23 mouse cellular contexts compared by ENCODE assay signal in genomic region chr13:99517836-99518235, GRCm38 (mm10). TPM values are rescaled to one million over a fixed set of nuclear protein-coding genes. Genes with fewer than 3 reads are reported as not detected.
DNase-seq lines count a peak whose midpoint lies in the region; ATAC-seq and TF ChIP-seq lines count a peak whose summit lies in the region.
"Had no signal": no experiment of that assay in that cellular context is flagged by ENCODE, and none has a peak within 500 bp of the region (broad histone marks: within the 10 kb centered on the region; RNA-seq: fewer than 3 reads in every experiment).

No protein-coding gene starts in this region.

- H3K9me3 ChIP-seq in hindbrain, postnatal 0 days (ENCODE audit: low read length): no peaks in the 10 kb centered on the region
- no peaks in the 10 kb centered on the region for H3K9me3 ChIP-seq in hindbrain, embryonic 10.5 days
- H3K9me3 ChIP-seq in midbrain, embryonic 11.5 days (ENCODE audit: control insufficient read depth, low read length): no peaks in the 10 kb centered on the region
- H3K9me3 ChIP-seq in midbrain, embryonic 15.5 days: no peaks in the 10 kb centered on the region

- WGBS in hindbrain, postnatal 0 days: 94% methylated on average over 5 of the region's 5 CpGs
- 94% methylated on average over 5 of the region's 5 CpGs for WGBS in hindbrain, embryonic 10.5 days
- WGBS in midbrain, embryonic 11.5 days: 92% methylated on average over 5 of the region's 5 CpGs
- WGBS in midbrain, embryonic 15.5 days: 94% methylated on average over 5 of the region's 5 CpGs

- H3K4me3 ChIP-seq in hindbrain, postnatal 0 days (ENCODE audit: low read length): no peak overlapping the region
- no peak overlapping the region for H3K4me3 ChIP-seq in hindbrain, embryonic 10.5 days
- H3K4me3 ChIP-seq in midbrain, embryonic 11.5 days (ENCODE audit: low read depth, low read length): no peak overlapping the region
- H3K4me3 ChIP-seq in midbrain, embryonic 15.5 days: no peak overlapping the region

- no peaks in the 10 kb centered on the region for H3K27me3 ChIP-seq in hindbrain, postnatal 0 days (ENCODE audit: insufficient read depth, low read length)
- no peaks in the 10 kb centered on the region for H3K27me3 ChIP-seq in hindbrain, embryonic 10.5 days (ENCODE audit: insufficient read depth, poor library complexity, severe bottlenecking)
- no peaks in the 10 kb centered on the region for H3K27me3 ChIP-seq in midbrain, embryonic 11.5 days (ENCODE audit: control insufficient read depth, insufficient read depth, low read length)
- no peaks in the 10 kb centered on the region for H3K27me3 ChIP-seq in midbrain, embryonic 15.5 days (replicated peaks)
- H3K27me3 ChIP-seq: CH12.LX, Patski had no signal

- ATAC-seq in hindbrain, postnatal 0 days: no peak
- ATAC-seq in midbrain, embryonic 11.5 days (ENCODE audit: low FRiP score): no peak
- ATAC-seq in midbrain, embryonic 15.5 days (replicated peaks): no peak
- ATAC-seq: activated CD4-positive, CD25-positive, alpha-beta regulatory T cell, adult 4 months; CD4-positive, CD25-positive, alpha-beta regulatory T cell, adult 4 months; Patski had no signal

- H3K4me2 ChIP-seq in hindbrain, postnatal 0 days (ENCODE audit: low read depth, low read length): no peak overlapping the region
- no peak overlapping the region for H3K4me2 ChIP-seq in midbrain, embryonic 11.5 days
- H3K4me2 ChIP-seq in midbrain, embryonic 15.5 days: no peak overlapping the region

- no peaks in the 10 kb centered on the region for H3K36me3 ChIP-seq in hindbrain, postnatal 0 days (ENCODE audit: insufficient read depth, low read length)
- H3K36me3 ChIP-seq in hindbrain, embryonic 10.5 days: no peaks in the 10 kb centered on the region
- H3K36me3 ChIP-seq in midbrain, embryonic 11.5 days (ENCODE audit: control insufficient read depth, insufficient read depth, low read length): no peaks in the 10 kb centered on the region
- no peaks in the 10 kb centered on the region for H3K36me3 ChIP-seq in midbrain, embryonic 15.5 days (replicated peaks)
- H3K36me3 ChIP-seq: G1E had no signal

- TF ChIP-seq CTCF in hindbrain, postnatal 0 days (IDR thresholded peaks at IDR 0.05; ENCODE audit: low read depth): no peak

- no peak overlapping the region for H3K9ac ChIP-seq in hindbrain, postnatal 0 days (replicated peaks; ENCODE audit: low read length)
- no peak overlapping the region for H3K9ac ChIP-seq in midbrain, embryonic 11.5 days (ENCODE audit: low read length)
- no peak overlapping the region for H3K9ac ChIP-seq in midbrain, embryonic 15.5 days

- DNase-seq in cerebellum, adult 11-12 months: peak; percentile 23
- DNase-seq in cerebellum, postnatal 14 days: no peak
- peak; percentile 63 for DNase-seq in heart, adult 11 months
- DNase-seq in heart, postnatal 14 days: no peak
- no peak for DNase-seq in hindbrain, postnatal 0 days (ENCODE audit: low spot score)
- no peak for DNase-seq in hindbrain, embryonic 10.5 days (ENCODE audit: low spot score)
- peak; percentile 71 for DNase-seq in midbrain, embryonic 11.5 days (ENCODE audit: low spot score, missing footprints)
- DNase-seq: adrenal gland, adult 2 months; adrenal gland, adult 8-10 months; adrenal gland, postnatal 10 days; adrenal gland, postnatal 14 days; adrenal gland, postnatal 25 days; adrenal gland, postnatal 36 days; B cell, adult 2 months; cerebellum, adult 11 months; cerebellum, adult 18-20 months had no signal

- intact Hi-C loops in heart, postnatal 14 days (cut with DNase I): loop anchor here (2.0 kb wide), 1 partner anchor 321 kb away; no protein-coding TSS in a partner anchor

- no peaks in the 10 kb centered on the region for H3K4me1 ChIP-seq in hindbrain, postnatal 0 days (ENCODE audit: insufficient read depth, low read length)
- H3K4me1 ChIP-seq in hindbrain, embryonic 10.5 days (replicated peaks): peaks cover 35% of the 10 kb centered on the region
- peaks cover 7% of the 10 kb centered on the region; the same call in 1 of the 2 replicates for H3K4me1 ChIP-seq in midbrain, embryonic 11.5 days (ENCODE audit: control insufficient read depth, insufficient read depth, low read length)
- H3K4me1 ChIP-seq in midbrain, embryonic 15.5 days: peaks cover 13% of the 10 kb centered on the region

- H3K27ac ChIP-seq in hindbrain, postnatal 0 days: 0 out of 2 replicates have a peak overlapping the region, but pooled peaks have one; percentile 8
- H3K27ac ChIP-seq in hindbrain, embryonic 10.5 days: no peak overlapping the region
- H3K27ac ChIP-seq in midbrain, embryonic 11.5 days (ENCODE audit: low read depth, low read length): no peak overlapping the region
- H3K27ac ChIP-seq in midbrain, embryonic 15.5 days: no peak overlapping the region

RNA-seq across cellular contexts. Expression of gene Map1b, which starts 1.5 kb away (rescaled TPM):
- 10 to 100 TPM; 20.6 to 24.3 TPM for total RNA-seq in heart, postnatal 14 days (2021)
- 690 and 787 TPM in 2 replicates for total RNA-seq in hindbrain, postnatal 0 days (2014; rRNA removed)
- polyA plus RNA-seq in hindbrain, postnatal 0 days (2015; fragmentation: Nextera tagmentation; extraction: Ambion mirVana): 1,844 and 1,981 TPM in 2 replicates
- polyA plus RNA-seq in hindbrain, embryonic 10.5 days (2016; fragmentation: Nextera tagmentation; extraction: Ambion mirVana): 743 and 1,096 TPM in 2 replicates
- 911 and 979 TPM in 2 replicates for polyA plus RNA-seq in midbrain, embryonic 11.5 days (2014; fragmentation: Nextera tagmentation; extraction: Ambion mirVana)
- polyA plus RNA-seq in midbrain, embryonic 15.5 days (2015; fragmentation: Nextera tagmentation; extraction: Ambion mirVana): 2,126 and 2,223 TPM in 2 replicates
- total RNA-seq: MEL had no signal
- polyA plus RNA-seq: G1E had no signal

Comparison
In these comparisons a context has a peak if more than half of its experiments do, and no peak if none do; other contexts are left out.
1. DNase-seq: peak in cerebellum, adult 11-12 months (single experiment), heart, adult 11 months (single experiment) and midbrain, embryonic 11.5 days (single experiment); none in cerebellum, postnatal 14 days (0 of 2), heart, postnatal 14 days (0 of 2), hindbrain, postnatal 0 days (single experiment) and hindbrain, embryonic 10.5 days (single experiment).